Mouse (Mus musculus): ENCODE measurements around the gene Zbtb20. TPM values are rescaled to one million over a fixed set of nuclear protein-coding genes. Genes with fewer than 3 reads are reported as not detected.

Gene Zbtb20
- total and polyA plus RNA-seq, 2 experiments from 2014 or later: 19.8 to 45.8 TPM

DNA sequence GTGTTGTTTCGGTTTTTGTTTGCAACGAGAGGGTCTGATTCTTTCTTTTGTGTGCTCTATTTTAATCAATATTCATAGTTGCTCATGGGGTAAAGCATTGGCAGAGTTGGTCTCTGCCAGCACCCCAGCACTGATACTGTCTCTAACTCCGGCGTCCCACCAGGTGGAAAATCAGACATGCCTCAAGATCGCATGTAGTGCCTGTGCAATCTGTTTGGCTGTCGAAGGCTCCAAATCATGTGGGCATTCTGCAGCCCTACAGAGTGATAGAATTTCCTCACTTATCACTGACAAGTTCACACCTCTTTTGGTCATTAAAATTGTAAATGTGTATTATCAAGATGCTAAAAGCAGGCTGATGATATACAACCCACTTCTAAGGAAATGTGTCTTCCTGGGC, 219.1 kb downstream of the Zbtb20 start:
- Histone ChIP-seq H3K27me3 (ENCODE audit: control insufficient read depth, insufficient read depth, low read length) (no peaks in the 10 kb centered on the region), H3K36me3 (replicated peaks; ENCODE audit: control insufficient read depth, insufficient read depth, low read length) (no peaks in the 10 kb centered on the region), H3K4me1 (ENCODE audit: control insufficient read depth, insufficient read depth) (no peaks in the 10 kb centered on the region), H3K27ac (ENCODE audit: low read depth) (no peak overlapping the region), H3K9me3 (replicated peaks; ENCODE audit: control insufficient read depth, low read length) (no peaks in the 10 kb centered on the region), H3K4me2 (ENCODE audit: low read depth, low read length) (no peak overlapping the region), H3K9ac (replicated peaks; ENCODE audit: low read depth, low read length) (no peak overlapping the region), H3K4me3 (ENCODE audit: low read depth, low read length) (no peak overlapping the region)
- no peak for DNase-seq (ENCODE audit: low spot score)
- no peak for ATAC-seq (ENCODE audit: insufficient read depth, low read depth)
- no peak for TF ChIP-seq CTCF (IDR thresholded peaks at IDR 0.05; ENCODE audit: low read depth)
- 62% methylated on average over 6 of the region's 6 CpGs for WGBS

DNA sequence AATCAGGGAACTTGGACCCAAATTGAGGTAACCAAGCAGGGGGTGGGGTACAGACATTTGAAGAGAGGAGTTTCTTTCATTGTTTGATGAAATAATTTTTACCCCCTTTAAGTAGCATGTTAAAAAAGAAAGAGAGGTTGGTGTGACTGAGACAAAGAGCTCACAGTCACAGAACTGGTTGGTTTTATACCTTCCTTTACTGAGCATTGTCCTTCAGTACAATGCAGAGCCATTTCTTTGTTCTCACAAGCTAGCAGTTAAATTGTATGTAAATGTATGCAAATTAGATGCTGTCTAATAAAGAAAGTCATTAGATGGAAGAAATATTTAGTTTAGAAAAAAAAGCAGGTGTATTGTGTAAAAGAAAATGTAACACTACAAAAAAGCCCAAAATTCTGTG, 220.4 kb downstream of the Zbtb20 start:
- TF ChIP-seq EP300 (IDR thresholded peaks at IDR 0.05; ENCODE audit: low read depth) (no peak), CTCF (IDR thresholded peaks at IDR 0.05; ENCODE audit: low read depth) (no peak)
- H3K27me3 ChIP-seq (ENCODE audit: control insufficient read depth, insufficient read depth, low read length): no peaks in the 10 kb centered on the region
- ATAC-seq (ENCODE audit: insufficient read depth, low read depth): no peak

DNA sequence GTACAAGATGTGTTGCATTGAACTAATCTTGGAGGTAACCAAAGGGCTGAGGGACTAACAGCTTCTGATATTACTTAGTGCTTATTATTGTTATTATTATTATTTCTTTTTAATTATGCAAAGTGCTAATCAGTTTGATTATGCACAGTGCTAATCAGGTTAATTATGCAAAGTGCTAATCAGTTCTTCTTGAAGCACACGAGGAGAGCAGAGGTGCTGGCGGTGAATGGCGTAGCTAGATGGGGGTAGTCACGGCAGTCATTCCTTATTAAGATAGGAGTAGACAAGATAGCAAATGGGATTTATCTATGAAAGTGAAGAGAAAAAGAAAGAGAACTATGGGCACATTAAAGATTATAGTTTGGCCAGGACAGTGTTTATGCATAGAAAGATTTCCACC, 222.5 kb downstream of the Zbtb20 start:
- WGBS: 84% methylated on average over 4 of the region's 4 CpGs
- Histone ChIP-seq H3K27ac (ENCODE audit: low read depth) (no peak overlapping the region), H3K9ac (replicated peaks; ENCODE audit: low read depth, low read length) (no peak overlapping the region), H3K4me2 (ENCODE audit: low read depth, low read length) (no peak overlapping the region), H3K36me3 (replicated peaks; ENCODE audit: control insufficient read depth, insufficient read depth, low read length) (no peaks in the 10 kb centered on the region), H3K4me3 (ENCODE audit: low read depth, low read length) (no peak overlapping the region), H3K27me3 (ENCODE audit: control insufficient read depth, insufficient read depth, low read length) (no peaks in the 10 kb centered on the region), H3K9me3 (replicated peaks; ENCODE audit: control insufficient read depth, low read length) (no peaks in the 10 kb centered on the region), H3K4me1 (ENCODE audit: control insufficient read depth, insufficient read depth) (no peaks in the 10 kb centered on the region)
- TF ChIP-seq EP300 (IDR thresholded peaks at IDR 0.05; ENCODE audit: low read depth) (no peak), CTCF (IDR thresholded peaks at IDR 0.05; ENCODE audit: low read depth) (no peak)
- DNase-seq (ENCODE audit: low spot score): no peak
- no peak for ATAC-seq (ENCODE audit: insufficient read depth, low read depth)

More for the DNA sequence above, 220.4 kb downstream of the Zbtb20 start:
- no peaks in the 10 kb centered on the region for H3K36me3 ChIP-seq (replicated peaks; ENCODE audit: control insufficient read depth, insufficient read depth, low read length)
- no peak overlapping the region for H3K4me3 ChIP-seq (ENCODE audit: low read depth, low read length)
- H3K27ac ChIP-seq (ENCODE audit: low read depth): no peak overlapping the region
- no peak overlapping the region for H3K4me2 ChIP-seq (ENCODE audit: low read depth, low read length)
- no peak overlapping the region for H3K9ac ChIP-seq (replicated peaks; ENCODE audit: low read depth, low read length)
- no peaks in the 10 kb centered on the region for H3K4me1 ChIP-seq (ENCODE audit: control insufficient read depth, insufficient read depth)
- no peaks in the 10 kb centered on the region for H3K9me3 ChIP-seq (replicated peaks; ENCODE audit: control insufficient read depth, low read length)
- no peak for DNase-seq (ENCODE audit: low spot score)

DNA sequence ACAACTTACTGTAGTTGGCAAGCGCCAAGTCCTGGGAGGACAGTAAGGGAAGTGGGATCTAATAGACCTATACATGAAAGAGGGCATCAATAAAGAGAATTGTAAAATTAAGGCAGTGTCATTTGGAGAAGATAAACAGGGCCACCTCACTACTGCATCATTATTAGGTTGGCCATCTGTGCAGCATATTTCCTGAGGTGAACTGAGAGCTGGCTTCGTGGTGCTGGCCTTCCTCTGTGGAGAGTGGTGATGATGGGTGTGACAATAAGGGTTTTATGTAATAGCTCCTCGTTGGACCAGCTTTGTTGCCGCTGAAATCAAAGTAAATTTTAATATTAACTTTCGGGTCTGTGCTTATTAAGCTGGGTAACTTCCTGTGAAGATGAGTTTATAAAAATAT, 223.0 kb downstream of the Zbtb20 start:
- no peak for TF ChIP-seq CTCF (IDR thresholded peaks at IDR 0.05; ENCODE audit: low read depth)
- TF ChIP-seq EP300 (IDR thresholded peaks at IDR 0.05; ENCODE audit: low read depth): no peak

DNA sequence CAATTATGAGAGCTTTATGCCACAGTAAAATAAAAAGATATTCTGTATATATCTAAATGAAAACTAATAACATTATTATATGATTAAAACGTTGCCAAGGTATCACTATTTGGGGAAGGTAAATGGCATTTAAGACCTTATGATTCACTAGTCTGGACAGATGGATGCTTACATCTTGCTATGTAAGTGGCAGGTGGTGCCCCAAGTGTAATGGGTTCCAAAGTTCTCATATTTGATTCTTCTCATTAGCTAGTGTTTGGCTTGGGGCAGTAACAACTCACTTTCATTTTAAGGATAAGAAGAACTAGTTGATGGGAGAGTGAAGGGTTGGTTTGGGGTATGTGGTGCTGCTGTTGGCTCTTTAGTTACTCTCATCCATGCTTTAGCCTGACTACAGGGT, 235.6 kb downstream of the Zbtb20 start:
- Histone ChIP-seq H3K36me3 (replicated peaks; ENCODE audit: control insufficient read depth, insufficient read depth, low read length) (no peaks in the 10 kb centered on the region), H3K4me2 (ENCODE audit: low read depth, low read length) (no peak overlapping the region), H3K9me3 (replicated peaks; ENCODE audit: control insufficient read depth, low read length) (no peaks in the 10 kb centered on the region), H3K4me3 (ENCODE audit: low read depth, low read length) (no peak overlapping the region), H3K4me1 (ENCODE audit: control insufficient read depth, insufficient read depth) (no peaks in the 10 kb centered on the region; the same call in 1 of the 2 replicates), H3K27ac (ENCODE audit: low read depth) (no peak overlapping the region), H3K9ac (replicated peaks; ENCODE audit: low read depth, low read length) (no peak overlapping the region), H3K27me3 (ENCODE audit: control insufficient read depth, insufficient read depth, low read length) (no peaks in the 10 kb centered on the region)
- ATAC-seq (ENCODE audit: insufficient read depth, low read depth) (no peak), DNase-seq (ENCODE audit: low spot score) (no peak)
- TF ChIP-seq CTCF (IDR thresholded peaks at IDR 0.05; ENCODE audit: low read depth): no peak
- TF ChIP-seq EP300 (IDR thresholded peaks at IDR 0.05; ENCODE audit: low read depth): no peak
- 73% methylated on average over 1 of the region's 1 CpGs for WGBS

More for the DNA sequence above, 223.0 kb downstream of the Zbtb20 start:
- no peak overlapping the region for H3K4me3 ChIP-seq (ENCODE audit: low read depth, low read length)
- H3K27me3 ChIP-seq (ENCODE audit: control insufficient read depth, insufficient read depth, low read length): no peaks in the 10 kb centered on the region
- H3K4me2 ChIP-seq (ENCODE audit: low read depth, low read length): no peak overlapping the region
- DNase-seq (ENCODE audit: low spot score): no peak
- no peaks in the 10 kb centered on the region for H3K4me1 ChIP-seq (ENCODE audit: control insufficient read depth, insufficient read depth)
- ATAC-seq (ENCODE audit: insufficient read depth, low read depth): no peak
- H3K27ac ChIP-seq (ENCODE audit: low read depth): no peak overlapping the region
- H3K36me3 ChIP-seq (replicated peaks; ENCODE audit: control insufficient read depth, insufficient read depth, low read length): no peaks in the 10 kb centered on the region
- no peak overlapping the region for H3K9ac ChIP-seq (replicated peaks; ENCODE audit: low read depth, low read length)
- WGBS: 80% methylated on average over 5 of the region's 5 CpGs
- no peaks in the 10 kb centered on the region for H3K9me3 ChIP-seq (replicated peaks; ENCODE audit: control insufficient read depth, low read length)

DNA sequence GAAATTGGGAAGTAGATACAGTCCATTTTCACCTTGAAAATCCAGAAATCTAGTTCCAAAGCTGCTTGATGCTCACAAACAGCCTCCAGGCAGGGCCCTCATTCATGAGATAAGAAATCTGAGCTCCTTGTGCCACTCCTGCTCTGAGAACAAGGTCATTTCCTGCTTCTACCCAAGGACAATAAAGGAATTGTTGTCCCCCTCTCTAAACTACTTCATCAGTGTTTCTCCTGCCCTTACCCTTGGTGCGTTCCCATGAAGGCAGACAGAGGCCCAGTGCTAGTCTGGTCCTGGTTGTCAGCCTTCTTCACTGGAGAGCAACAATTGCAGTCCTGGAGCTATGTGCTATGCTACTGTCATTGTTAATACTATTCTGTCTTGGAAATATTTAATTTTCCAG, 238.3 kb downstream of the Zbtb20 start:
- Histone ChIP-seq H3K27me3 (ENCODE audit: control insufficient read depth, insufficient read depth, low read length) (no peaks in the 10 kb centered on the region), H3K27ac (ENCODE audit: low read depth) (no peak overlapping the region), H3K4me1 (ENCODE audit: control insufficient read depth, insufficient read depth) (no peaks in the 10 kb centered on the region; the same call in 1 of the 2 replicates), H3K4me2 (ENCODE audit: low read depth, low read length) (no peak overlapping the region), H3K9ac (replicated peaks; ENCODE audit: low read depth, low read length) (no peak overlapping the region), H3K4me3 (ENCODE audit: low read depth, low read length) (no peak overlapping the region), H3K9me3 (replicated peaks; ENCODE audit: control insufficient read depth, low read length) (no peaks in the 10 kb centered on the region), H3K36me3 (replicated peaks; ENCODE audit: control insufficient read depth, insufficient read depth, low read length) (no peaks in the 10 kb centered on the region)
- TF ChIP-seq CTCF (IDR thresholded peaks at IDR 0.05; ENCODE audit: low read depth) (no peak), EP300 (IDR thresholded peaks at IDR 0.05; ENCODE audit: low read depth) (no peak)
- DNase-seq (ENCODE audit: low spot score) (no peak), ATAC-seq (ENCODE audit: insufficient read depth, low read depth) (no peak)
- 60% methylated on average over 1 of the region's 1 CpGs for WGBS

All from heart, postnatal 0 days (tissue).